ENCODE assay signal across 30 mouse cellular contexts in genomic region chr2:70914372-70914771, GRCm38 (mm10).
DNase-seq lines count a peak whose midpoint lies in the region; ATAC-seq and TF ChIP-seq lines count a peak whose summit lies in the region.
"Had no signal": no experiment of that assay in that cellular context is flagged by ENCODE, and none has a peak within 500 bp of the region (broad histone marks: within the 10 kb centered on the region; RNA-seq: fewer than 3 reads in every experiment).

No protein-coding gene starts in this region.

- no peak for ATAC-seq in megakaryocyte, adult 5-6 weeks (ENCODE audit: poor library complexity, severe bottlenecking)
- ATAC-seq in erythroblast, adult 5-6 weeks (replicated peaks; ENCODE audit: low FRiP score, poor library complexity, severe bottlenecking) = no peak
- ATAC-seq: midbrain, embryonic 15.5 days had no signal

- intact Hi-C loops in heart, postnatal 25 days (cut with DNase I) = no loop called here
- intact Hi-C loops in left cerebral cortex, adult 2 months (cut with DNase I) = no loop called here
- intact Hi-C loops in left cerebral cortex, postnatal 10 days (cut with DNase I) = no loop called here

- no peak overlapping the region for H3K4me3 ChIP-seq in left cerebral cortex, adult 2 months
- H3K4me3 ChIP-seq: embryonic facial prominence, embryonic 12.5 days; erythroblast, embryonic 14.5 days; forebrain, embryonic 12.5 days; gastrocnemius, adult 2 months; heart, adult 2 months; heart, embryonic 12.5 days; midbrain, embryonic 10.5 days; midbrain, embryonic 15.5 days; neural tube, embryonic 15.5 days had no signal

- H3K27ac ChIP-seq in left cerebral cortex, adult 2 months = peak overlapping the region; percentile 17; the same call in 1 of the 2 replicates
- H3K27ac ChIP-seq: forebrain, embryonic 12.5 days; gastrocnemius, adult 2 months; heart, adult 2 months; hindbrain, embryonic 14.5 days; liver, embryonic 14.5 days; midbrain, embryonic 10.5 days; midbrain, embryonic 15.5 days; neural tube, embryonic 15.5 days had no signal

- TF ChIP-seq CTCF in left cerebral cortex, adult 2 months (IDR thresholded peaks at IDR 0.05) = no peak

- peak; percentile 51 for DNase-seq in heart, adult 11 months
- DNase-seq in heart, postnatal 25 days (ENCODE audit: low spot score) = no peak
- DNase-seq in left cerebral cortex, adult 2 months (ENCODE audit: extremely low spot score in 1 of 2, low spot score in 2 of 2) = no peak
- no peak for DNase-seq in left cerebral cortex, postnatal 10 days (ENCODE audit: extremely low spot score in 1 of 2, low spot score in 2 of 2)
- DNase-seq in NIH3T3 (ENCODE audit: low read depth) = peak; percentile 64
- DNase-seq: adrenal gland, adult 8-10 months; B cell, adult 2 months; cerebellum, adult 9-10 months; cerebellum, postnatal 36 days; gastrocnemius, adult 2 months; gastrocnemius, postnatal 36 days; kidney, adult 11 months; kidney, postnatal 14 days; liver; lung, adult 2 months; lung, postnatal 14 days; retina, postnatal 1 day; thymus, postnatal 4 days had no signal

Comparison
In these comparisons a context has a peak if more than half of its experiments do, and no peak if none do; other contexts are left out.
1. DNase-seq: peak in heart, adult 11 months (single experiment) and NIH3T3 (single experiment); none in heart, postnatal 25 days (single experiment), left cerebral cortex, adult 2 months (0 of 2) and left cerebral cortex, postnatal 10 days (0 of 2).